Mouse (Mus musculus): ENCODE measurements around the gene Zfp950.
"Not testable (repeated sequence)": the region's sequence is repeated elsewhere in the genome, so short reads cannot be mapped to it uniquely, and the experiment has no call there.

Gene Zfp950

DNA sequence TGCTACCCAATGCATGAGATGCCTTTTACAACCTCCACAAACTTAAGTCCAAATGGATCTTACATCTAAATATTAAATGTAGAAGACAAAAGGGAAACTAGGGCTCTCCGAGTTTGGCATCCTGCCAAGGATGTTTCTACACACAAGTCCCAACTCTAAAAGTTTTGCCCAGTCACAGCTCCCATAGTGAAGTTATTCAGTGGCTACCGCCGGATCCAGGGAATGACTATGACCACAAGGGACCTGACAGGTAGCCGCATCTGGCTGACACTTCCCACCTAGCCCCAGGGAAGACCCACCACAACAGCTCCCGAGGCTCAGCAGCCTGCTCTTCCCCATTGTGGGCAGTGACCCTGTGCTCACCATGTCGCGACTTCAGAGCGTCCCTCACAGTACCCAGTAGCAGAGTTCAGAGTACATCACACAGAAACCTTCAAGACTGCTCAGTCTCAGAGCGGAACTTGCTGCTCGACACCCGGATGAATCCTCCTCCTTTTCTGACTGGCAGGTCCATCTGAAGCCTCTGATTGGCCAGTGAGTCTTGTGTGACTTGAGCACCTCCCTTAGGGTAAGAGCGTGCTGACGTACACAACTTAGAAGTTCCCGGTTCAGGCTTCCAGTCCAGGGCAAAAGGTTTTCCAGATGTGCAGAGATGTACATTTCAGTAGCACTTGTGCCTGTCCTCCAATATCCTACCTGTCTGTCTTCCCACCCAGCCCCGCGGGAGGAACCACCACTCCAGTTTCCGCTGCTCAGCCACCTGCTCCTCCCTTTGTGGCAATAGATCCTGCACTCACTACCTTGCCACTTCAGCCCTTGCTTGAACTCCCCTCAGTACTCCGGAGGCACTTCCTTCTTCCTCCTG lies at the start of gene Zfp950:
Gene Zfp950 (minus strand): TSS at position 499 of the 865 bp plus-strand sequence.
- peak; percentile 36 for DNase-seq (ENCODE audit: low spot score)

DNA sequence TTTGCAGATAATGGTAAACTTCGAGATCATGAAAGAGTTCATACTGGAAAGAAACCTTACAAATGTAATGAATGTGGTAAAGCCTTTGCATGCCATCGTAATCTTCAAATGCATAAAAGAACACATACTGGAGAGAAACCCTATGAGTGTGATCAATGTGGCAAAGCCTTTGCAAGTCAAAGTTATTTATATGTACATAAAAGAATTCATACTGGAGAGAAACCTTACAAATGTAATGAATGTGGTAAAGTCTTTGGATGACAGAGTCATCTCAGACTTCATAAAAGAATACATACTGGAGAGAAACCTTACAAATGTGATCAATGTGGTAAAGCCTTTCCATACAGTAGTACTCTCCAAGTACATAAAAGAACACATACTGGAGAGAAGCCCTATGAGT lies 43.0 kb upstream of the Zfp950 start, which contains the start of gene Gm6020:
Gene Gm6020 (plus strand): TSS at position 301 of the 400 bp plus-strand sequence.
- DNase-seq (ENCODE audit: low spot score) = not testable (repeated sequence)

DNA sequence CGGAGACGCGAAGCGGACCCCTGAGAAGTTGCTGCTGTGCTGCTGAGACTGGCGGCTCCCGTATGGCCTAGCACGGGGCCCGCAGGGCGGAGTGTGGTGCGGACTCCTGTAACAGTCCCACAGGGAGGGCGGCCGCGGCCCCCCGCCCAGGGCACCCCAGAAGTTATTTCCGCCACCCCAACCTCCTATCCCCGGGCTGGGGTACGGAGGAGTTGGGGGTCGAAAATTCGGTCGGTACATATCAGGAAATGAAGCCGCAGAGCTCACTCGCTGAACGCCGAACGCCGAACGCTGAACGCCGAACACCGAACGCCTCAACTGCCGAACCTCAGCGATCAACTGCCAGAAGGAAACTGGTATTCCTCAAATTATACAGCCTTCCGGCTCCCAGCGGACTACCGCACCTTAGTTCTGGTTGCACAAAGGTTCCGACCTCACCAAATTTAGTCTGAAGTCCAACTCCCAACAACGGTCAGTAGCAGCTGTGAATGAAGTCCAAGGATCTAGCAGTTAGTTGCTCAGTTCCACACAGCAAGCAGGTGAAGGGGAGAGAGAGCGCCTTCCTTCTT lies 35.2 kb upstream of the Zfp950 start, which contains the start of gene Gm7102:
Gene Gm7102 (minus strand): TSS at position 554 of the 569 bp plus-strand sequence.
- DNase-seq (ENCODE audit: low spot score) = no peak

DNA sequence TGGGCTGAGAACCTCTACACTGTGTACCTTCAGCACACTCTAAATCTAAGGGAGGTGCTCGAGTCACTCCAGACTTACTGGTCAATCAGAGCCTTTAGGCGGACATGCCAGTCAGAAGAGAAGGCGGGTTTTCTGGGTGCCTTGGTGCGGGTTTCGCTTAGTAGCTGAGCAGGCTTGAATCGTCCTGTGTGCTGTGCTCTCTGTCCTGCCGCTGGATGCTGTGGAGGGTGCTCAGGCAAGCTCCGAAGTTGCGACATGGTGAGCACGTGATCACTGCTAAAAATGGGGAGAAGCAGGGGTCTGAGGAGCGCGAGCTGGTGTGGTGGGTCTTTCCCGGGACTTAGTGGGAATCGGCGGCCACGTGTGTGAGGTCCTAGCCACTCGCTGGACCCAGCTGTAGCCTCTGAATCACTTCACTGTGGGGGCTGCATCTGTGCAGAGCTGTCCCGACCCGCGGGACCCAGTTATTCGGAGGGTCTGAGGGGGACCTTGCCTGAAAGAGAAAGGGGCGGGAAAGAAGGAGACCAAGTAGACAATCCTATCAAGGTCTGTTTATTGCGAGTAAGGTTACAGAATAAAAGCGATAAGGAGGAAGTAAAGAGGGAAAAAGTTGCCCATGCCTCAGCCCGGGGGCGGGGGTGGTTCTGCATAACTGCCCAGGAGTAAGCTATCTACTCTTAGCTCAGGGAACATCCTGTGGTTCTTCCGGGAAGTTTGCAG lies 11.2 kb upstream of the Zfp950 start:
- DNase-seq (ENCODE audit: low spot score) = peak; percentile 3

DNA sequence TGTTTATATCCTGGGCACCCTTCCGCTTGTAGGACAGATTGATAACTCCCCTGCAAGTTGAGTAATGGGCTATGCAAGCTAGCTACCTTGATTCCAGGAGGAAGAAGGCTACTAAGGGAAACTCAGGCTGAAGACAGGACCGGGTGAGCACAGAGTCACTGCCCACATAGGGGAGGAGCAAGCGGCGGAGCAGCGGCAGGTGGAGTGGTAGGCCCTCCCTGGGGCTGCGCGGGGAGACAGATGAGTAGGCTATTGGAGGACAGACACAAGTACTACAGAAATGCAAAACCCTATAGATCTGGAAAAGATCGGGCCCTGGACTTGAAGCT lies 10.7 kb upstream of the Zfp950 start:
- DNase-seq (ENCODE audit: low spot score) = no peak

DNA sequence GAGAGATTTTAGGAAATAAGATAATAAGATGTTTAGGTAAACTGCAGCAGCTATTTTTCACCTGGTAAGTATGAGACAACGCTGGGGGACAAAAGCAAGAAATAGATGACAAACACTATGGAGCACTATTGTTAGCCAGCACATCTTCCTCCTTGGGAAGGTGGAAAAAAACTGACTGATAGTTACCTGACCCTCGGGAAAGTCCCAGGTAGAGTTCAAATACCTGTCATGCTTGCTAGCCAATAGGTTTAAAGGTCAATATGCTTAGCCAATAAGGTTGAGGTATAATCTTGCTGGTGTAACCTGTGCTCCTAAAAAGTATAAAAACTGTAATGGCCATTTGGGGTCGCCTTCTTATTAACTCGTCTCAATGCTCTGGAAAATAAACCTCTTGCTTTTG lies 659 bp upstream of the Zfp950 start:
- no peak for DNase-seq (ENCODE audit: low spot score)

DNA sequence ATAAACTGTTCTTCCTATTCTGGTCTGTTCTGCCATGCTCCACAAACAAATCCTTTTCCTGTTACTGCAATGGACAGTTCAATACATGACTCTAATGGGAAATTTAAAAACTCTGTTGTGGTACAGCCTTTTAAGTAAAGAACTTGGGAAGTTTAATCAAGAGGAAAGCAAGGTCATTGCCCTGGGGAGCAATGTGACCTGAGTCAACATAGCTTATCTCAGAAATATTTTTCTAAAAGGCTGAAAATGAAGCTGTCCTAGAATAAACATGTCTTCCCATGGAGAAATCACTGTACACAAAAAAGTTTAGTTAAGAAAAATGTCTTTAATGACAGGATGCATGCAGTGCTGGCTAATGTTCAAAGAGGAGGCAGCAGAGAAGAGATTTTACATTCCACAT lies 2.0 kb downstream of the Zfp950 start:
- no peak for DNase-seq (ENCODE audit: low spot score)

DNA sequence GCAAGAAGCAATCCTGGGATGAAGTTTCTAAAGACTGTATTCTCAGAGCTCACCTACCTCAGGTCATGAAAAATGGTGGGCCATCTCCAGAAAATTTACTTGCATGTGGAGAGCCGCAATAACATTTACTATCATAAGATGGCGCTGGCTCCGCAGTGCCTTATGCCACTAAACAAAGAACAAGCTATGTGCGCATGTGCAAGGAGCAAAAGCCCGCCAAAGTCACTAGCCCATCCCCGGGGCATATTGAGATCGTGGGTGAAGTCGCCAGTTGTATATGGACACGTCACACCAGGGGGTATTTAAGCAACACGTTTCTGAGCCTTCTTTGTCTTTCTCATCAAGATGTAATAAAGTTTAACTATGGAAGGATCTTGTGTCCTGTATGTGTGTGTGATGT lies 9.5 kb downstream of the Zfp950 start:
- DNase-seq (ENCODE audit: low spot score) = no peak

DNA sequence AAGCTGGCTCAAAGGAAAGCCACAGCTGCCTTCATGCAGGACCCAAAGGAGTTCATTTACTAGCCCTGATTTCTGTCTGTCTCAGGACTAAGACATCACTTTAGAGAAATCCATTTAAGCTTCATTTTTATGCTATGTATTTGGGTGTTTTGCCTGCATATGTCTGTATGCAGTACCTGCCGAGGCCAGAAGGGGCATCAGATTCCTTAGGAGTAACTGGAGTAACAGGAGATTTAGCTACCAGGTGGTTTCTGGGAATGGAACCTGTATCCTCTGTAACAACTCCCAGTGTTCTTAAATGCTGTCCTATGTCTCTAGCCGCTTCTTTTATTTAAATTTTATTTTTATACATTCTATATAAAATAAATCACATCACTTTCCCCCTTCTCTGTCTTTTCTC lies 30.5 kb downstream of the Zfp950 start:
- DNase-seq (ENCODE audit: low spot score) = no peak

DNA sequence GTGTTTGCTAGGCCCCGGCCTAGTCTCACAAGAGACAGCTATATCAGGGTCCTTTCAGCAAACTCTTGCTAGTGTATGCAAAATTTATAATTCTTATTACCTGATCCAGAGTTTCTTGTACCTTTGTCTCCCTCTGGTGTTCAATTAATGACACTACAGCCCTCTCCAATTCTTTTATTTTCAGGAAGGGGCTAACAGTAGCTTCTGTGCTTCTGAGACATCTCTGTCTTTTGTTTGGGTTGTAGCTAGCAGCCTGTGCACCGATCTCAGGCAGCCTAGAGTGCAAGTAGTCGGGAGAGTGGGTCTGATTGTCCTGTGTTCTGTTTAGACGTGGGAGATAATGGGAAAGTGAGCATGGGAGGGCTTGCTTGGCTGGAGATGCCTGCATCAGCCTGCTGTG lies 42.9 kb downstream of the Zfp950 start:
- DNase-seq (ENCODE audit: low spot score) = no peak

DNA sequence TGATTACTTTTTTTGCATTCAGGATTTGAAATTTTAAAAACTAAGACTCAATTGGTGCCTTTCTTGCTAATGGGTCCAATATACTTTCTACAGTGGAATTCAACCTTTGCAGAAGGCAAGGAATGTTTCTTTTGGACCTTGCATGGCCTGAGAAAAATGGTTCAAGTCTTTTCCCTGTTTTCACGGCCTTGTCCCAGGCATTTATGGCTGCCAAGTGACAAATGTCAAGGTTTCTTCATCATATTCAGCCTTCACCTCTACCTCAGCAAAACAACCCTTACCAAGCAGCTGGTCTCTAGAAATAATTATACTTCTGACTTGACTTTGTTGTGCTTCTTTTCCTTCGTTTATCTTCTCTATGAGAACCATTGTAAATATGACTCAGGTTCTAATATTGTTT lies 43.9 kb downstream of the Zfp950 start:
- DNase-seq (ENCODE audit: low spot score) = no peak

DNA sequence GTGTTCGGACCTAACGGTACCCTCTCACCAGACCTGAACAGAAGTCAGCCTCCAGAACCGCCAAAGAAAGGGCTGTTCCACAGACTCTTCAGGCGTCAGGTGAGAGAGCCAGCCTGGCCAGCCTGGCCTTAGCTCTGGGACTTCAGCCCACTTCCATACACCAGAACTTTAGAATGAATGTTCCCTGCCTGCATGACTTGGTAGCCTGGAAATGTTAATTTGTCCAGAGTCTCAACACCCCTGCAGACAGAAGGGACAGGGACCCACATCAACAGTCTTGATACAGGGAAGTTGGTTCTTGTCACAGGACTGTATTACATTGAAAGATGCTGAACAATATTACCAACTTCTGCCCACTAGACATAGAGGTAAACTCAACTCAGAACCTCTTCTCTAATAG lies 50.1 kb downstream of the Zfp950 start:
- no peak for DNase-seq (ENCODE audit: low spot score)

DNA sequence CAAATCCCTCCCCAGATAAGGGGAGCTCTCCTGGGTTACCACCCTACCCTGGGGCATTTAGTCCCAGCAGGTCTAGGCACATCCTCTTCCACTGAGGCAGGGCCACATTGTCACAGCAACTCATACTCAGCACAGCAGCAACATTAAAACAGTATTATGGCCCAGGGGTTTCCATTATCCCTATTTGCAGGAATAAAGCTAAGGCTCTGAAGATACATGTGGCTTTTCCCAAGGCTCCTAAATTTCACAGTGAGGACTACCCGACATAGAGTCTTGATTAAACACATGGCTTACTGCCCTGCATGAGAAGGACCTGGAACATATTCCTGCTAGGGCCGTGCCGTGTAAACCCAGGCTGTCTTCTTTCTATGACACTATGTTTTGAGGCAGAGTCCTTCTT lies 51.6 kb downstream of the Zfp950 start:
- no peak for DNase-seq (ENCODE audit: low spot score)

DNA sequence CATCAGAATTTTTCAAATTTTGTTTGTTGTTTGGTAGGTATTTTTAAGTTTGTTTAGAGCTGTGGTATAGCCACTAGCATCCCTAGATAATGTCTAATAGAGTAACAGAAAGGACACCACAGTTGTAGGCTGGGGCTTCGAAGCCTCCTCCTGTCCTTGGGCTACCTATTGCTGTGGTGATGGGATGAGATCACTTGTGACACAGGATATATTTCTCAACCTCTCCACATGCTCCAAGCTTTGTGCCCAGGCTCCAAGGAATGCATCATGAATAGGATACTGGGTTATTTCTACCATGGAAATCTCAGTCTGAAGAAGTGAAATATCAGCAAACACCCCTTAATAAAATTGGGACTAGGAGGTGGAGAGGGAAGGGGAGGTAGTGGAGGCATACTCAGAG lies 52.9 kb downstream of the Zfp950 start:
- DNase-seq (ENCODE audit: low spot score) = no peak

DNA sequence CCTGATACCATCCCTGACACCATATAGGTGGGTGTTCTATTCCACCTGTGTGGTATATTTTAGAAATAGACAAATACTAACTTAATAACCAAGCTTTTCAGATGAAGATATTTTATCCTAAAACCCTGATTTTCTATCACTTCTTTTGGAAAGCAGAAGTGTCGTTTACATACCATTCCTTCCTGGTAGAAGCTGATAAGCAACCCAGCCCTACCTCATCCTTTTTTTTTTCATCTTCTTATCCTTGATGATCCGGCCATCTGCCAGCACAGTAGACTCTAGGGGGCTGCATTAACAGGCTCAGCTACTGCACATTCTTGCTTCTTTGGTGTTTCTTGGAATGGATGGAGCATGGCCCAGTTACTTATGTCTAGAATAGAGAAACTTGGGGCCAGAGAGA lies 55.4 kb downstream of the Zfp950 start:
- no peak for DNase-seq (ENCODE audit: low spot score)

DNA sequence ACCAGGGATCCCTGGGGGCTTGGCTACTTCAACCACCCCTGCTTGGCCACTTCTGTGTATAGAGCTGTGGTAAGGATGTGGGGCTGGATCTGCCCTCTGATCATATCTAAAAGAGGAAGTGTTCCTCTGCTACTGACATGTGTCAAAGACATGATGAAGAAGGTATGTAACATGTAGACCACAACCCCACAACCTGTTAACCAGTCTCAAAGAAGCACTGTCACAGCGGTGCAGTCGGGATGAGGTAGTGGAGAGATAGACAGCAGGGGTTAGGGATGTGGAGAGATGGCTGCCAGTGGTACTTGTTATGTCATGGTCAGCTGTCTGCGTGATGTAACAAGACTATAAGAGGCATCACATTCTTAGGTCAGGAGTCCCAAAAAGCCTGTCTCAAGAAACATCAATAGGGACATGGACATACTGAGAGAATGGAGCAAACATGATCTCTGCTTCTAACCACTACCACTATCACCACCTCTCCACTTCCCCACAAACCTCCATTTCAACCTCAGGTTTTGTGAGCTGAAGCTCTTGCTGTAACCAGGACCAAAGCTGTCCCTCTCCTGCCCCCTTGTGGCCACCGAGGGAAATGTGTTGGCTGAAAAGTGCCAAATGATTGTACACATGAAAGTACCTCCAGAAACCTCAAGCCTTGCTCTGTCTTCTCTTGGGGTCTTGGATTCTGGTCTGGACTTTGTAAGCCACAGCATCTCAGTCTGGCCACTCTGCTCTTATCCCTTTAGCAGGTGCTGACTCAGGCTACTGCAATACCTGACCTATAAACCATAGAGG lies 56.3 kb downstream of the Zfp950 start:
- DNase-seq (ENCODE audit: low spot score) = peak; percentile 89

DNA sequence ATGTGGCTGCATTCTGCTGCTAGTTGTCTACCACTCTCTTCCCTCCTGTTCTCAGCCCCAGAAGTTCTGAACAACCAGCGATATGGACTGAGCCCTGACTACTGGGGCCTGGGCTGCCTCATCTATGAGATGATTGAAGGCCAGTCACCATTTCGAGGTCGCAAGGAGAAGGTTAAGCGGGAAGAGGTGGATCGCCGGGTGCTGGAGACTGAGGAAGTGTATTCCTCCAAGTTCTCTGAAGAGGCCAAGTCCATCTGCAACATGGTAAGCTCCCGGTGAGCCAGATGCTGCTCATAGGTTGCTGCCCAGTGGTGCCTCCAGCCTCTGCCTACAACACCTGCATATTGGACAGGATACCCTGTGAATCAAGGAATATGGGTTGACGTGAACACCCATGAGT lies 57.6 kb downstream of the Zfp950 start:
- DNase-seq (ENCODE audit: low spot score) = no peak

DNA sequence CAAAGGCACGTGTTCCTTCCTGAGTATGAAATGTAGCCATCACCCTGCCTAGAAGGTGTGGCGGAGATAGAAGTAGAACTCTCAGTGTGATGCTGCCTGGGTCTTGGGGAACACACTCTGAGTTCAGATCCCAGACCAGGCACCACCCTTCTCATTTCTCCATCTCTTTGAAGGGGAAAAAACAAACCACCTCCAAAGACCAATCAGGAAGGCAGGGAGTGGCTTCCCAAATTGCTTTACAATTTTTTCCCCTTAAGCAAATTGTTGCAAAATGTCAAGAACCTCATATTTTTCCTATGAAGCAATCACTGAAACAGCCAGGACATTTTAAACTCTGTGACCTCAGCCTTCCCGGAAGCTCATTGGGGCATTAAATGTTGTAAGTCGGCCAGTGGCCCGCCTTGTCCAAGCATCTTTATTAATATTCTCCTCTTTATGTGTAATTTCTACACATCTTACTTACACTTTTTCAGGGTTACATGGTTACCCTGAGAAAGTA lies 60.3 kb downstream of the Zfp950 start:
- DNase-seq (ENCODE audit: low spot score) = no peak

DNA sequence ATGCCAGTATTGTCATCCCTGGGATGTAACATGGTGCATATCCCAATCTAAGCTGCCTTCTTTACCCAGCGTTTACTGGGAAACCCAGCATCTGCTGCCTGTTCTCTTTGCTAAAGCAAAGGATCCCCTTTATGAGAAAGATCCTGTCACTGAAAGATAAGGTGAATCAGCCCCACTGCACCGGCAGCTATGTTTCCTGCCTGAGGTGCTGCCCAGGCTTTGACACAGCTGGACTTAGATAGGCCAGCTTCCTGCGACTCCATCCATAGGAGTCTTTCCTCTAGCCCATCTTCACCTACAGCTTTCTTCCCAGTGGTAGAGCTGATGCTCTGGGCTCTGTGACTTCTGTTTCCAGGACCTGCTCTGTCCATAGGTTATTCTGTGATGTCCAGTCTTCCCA lies 62.0 kb downstream of the Zfp950 start:
- no peak for DNase-seq (ENCODE audit: low spot score)

DNA sequence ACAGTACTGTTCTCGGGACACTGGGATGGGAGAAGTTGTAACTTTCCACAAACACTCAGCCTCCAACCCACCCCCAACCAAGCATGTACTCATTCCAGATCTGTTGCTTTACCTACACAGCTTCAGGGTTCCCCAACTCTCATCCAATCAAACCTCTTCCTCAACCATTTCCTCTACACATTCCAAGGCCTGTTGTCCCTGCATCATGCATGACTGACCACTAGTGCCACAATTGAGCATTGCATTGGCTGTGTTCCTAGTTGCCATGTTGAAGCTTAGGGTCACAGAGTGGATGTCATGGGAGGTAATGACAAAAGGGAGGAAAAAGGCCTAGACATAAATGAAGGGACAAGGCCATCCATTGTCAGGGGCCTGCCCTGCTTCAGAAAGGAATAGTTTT lies 75.6 kb downstream of the Zfp950 start:
- no peak for DNase-seq (ENCODE audit: low spot score)

DNA sequence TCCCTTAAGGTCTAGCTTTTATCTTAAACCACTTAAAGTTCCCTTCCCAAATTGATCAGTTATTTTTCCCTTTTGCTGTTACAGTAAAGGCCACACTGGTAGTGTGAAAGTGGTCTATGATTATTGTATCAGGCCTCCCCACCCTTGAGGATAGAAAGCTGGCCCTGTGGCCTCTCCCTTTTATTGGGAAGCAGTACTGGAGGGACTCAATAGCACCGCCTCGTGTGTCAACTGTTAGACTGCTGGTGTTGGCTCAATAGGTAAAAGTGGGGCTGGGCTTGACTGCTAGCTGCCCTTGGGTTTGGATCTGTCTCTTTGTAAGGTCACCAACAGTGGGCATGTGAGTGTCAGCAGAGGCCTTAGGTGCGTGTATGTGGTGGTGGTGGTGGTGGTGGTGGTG lies 76.3 kb downstream of the Zfp950 start:
- DNase-seq (ENCODE audit: low spot score) = no peak

DNA sequence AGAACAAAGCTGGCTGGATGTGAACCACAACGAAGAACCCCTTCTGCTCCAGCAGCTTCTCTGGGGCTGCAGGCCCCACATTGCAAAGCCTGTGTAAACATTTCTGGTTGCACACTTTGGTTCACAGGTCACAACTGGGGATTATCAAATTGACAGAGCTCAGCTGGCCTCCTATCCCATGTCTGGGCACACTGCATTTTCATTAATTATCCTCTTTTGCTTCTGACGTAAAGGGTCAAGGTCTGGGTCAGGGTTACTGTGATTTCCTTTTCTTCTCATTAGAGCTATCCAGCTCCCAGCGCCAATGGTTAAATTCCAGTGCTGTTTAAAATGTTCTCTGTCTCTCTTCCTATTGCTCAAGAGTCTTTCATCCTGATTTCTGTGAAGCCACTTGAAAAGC lies 83.1 kb downstream of the Zfp950 start:
- no peak for DNase-seq (ENCODE audit: low spot score)
